Comparison of ENCODE assay signal across 8 mouse cellular contexts in genomic region chr7:16463214-16463613, GRCm38 (mm10). TPM values are rescaled to one million over a fixed set of nuclear protein-coding genes. Genes with fewer than 3 reads are reported as not detected.
DNase-seq lines count a peak whose midpoint lies in the region; ATAC-seq and TF ChIP-seq lines count a peak whose summit lies in the region.

No protein-coding gene starts in this region.

- no peak overlapping the region for H3K27ac ChIP-seq in liver, embryonic 12.5 days
- H3K27ac ChIP-seq in liver, embryonic 14.5 days, result no peak overlapping the region
- no peak overlapping the region for H3K27ac ChIP-seq in neural tube, embryonic 14.5 days (ENCODE audit: low read depth, low read length)
- H3K27ac ChIP-seq in stomach, postnatal 0 days (replicated peaks), result no peak overlapping the region

- peak; percentile 80 for DNase-seq in liver
- DNase-seq in gastrocnemius, postnatal 25 days, result peak; percentile 42
- peak; percentile 81 for DNase-seq in kidney, adult 9 months
- DNase-seq in liver, embryonic 14.5 days (ENCODE audit: low read depth in 3 of 3, low spot score in 3 of 3), result peak; percentile 40 to 49 (median 45)
- DNase-seq in stomach, postnatal 0 days (ENCODE audit: low spot score), result peak; percentile 81

- peaks cover 52% of the 10 kb centered on the region for H3K27me3 ChIP-seq in liver, embryonic 12.5 days (replicated peaks)
- no peaks in the 10 kb centered on the region for H3K27me3 ChIP-seq in liver, embryonic 14.5 days (ENCODE audit: control insufficient read depth, insufficient read depth, low read length)
- H3K27me3 ChIP-seq in neural tube, embryonic 14.5 days (ENCODE audit: control insufficient read depth, insufficient read depth, low read length), result no peaks in the 10 kb centered on the region
- H3K27me3 ChIP-seq in stomach, postnatal 0 days (ENCODE audit: control insufficient read depth, insufficient read depth, low read length), result no peaks in the 10 kb centered on the region

- ATAC-seq in liver, embryonic 12.5 days, result no peak
- ATAC-seq in common myeloid progenitor, adult 5-6 weeks (replicated peaks; ENCODE audit: low read depth, poor library complexity, severe bottlenecking), result peak; percentile 86
- ATAC-seq in liver, embryonic 14.5 days (ENCODE audit: insufficient read depth), result no peak
- peak; percentile 44; the same call in 1 of the 2 replicates for ATAC-seq in neural tube, embryonic 14.5 days (ENCODE audit: low read depth)
- no peak for ATAC-seq in stomach, postnatal 0 days (ENCODE audit: low FRiP score, low TSS enrichment)

- H3K4me1 ChIP-seq in liver, embryonic 12.5 days, result no peaks in the 10 kb centered on the region
- no peaks in the 10 kb centered on the region for H3K4me1 ChIP-seq in liver, embryonic 14.5 days (replicated peaks; ENCODE audit: control insufficient read depth in 2 of 2, insufficient read depth in 2 of 2, low read length in 1 of 2)
- H3K4me1 ChIP-seq in neural tube, embryonic 14.5 days (ENCODE audit: control insufficient read depth, insufficient read depth, low read length), result no peaks in the 10 kb centered on the region
- H3K4me1 ChIP-seq in stomach, postnatal 0 days (replicated peaks; ENCODE audit: control insufficient read depth, insufficient read depth), result no peaks in the 10 kb centered on the region

- TF ChIP-seq EP300 in liver, embryonic 14.5 days (IDR thresholded peaks at IDR 0.05; ENCODE audit: low read depth), result no peak
- TF ChIP-seq EP300 in stomach, postnatal 0 days (optimal IDR thresholded peaks at IDR 0.05), result no peak

- TF ChIP-seq CTCF in liver, embryonic 14.5 days (IDR thresholded peaks at IDR 0.05; ENCODE audit: low read depth), result peak; percentile 99
- peak; percentile 96 for TF ChIP-seq CTCF in stomach, postnatal 0 days (IDR thresholded peaks at IDR 0.05; ENCODE audit: low read depth)

- peaks cover 4% of the 10 kb centered on the region; the same call in 1 of the 2 replicates for H3K9me3 ChIP-seq in liver, embryonic 12.5 days (replicated peaks)
- H3K9me3 ChIP-seq in liver, embryonic 14.5 days (ENCODE audit: control insufficient read depth, low read length), result no peaks in the 10 kb centered on the region
- H3K9me3 ChIP-seq in neural tube, embryonic 14.5 days (ENCODE audit: control insufficient read depth, low read length), result no peaks in the 10 kb centered on the region
- H3K9me3 ChIP-seq in stomach, postnatal 0 days (ENCODE audit: control insufficient read depth, low read length), result no peaks in the 10 kb centered on the region

- H3K9ac ChIP-seq in liver, embryonic 12.5 days, result no peak overlapping the region
- H3K9ac ChIP-seq in liver, embryonic 14.5 days (replicated peaks), result no peak overlapping the region
- H3K9ac ChIP-seq in neural tube, embryonic 14.5 days (replicated peaks; ENCODE audit: low read depth, low read length), result no peak overlapping the region
- no peak overlapping the region for H3K9ac ChIP-seq in stomach, postnatal 0 days (ENCODE audit: low read length)

- 2% methylated on average over 14 of the region's 14 CpGs for WGBS in liver, embryonic 12.5 days (ENCODE audit: insufficient replicate concordance)
- WGBS in liver, embryonic 14.5 days (ENCODE audit: insufficient replicate concordance), result under 1% methylated on average over 14 of the region's 14 CpGs
- 5% methylated on average over 14 of the region's 14 CpGs for WGBS in neural tube, embryonic 14.5 days
- WGBS in stomach, postnatal 0 days, result 1% methylated on average over 14 of the region's 14 CpGs

- no peak overlapping the region for H3K4me3 ChIP-seq in liver, embryonic 12.5 days
- H3K4me3 ChIP-seq in liver, embryonic 14.5 days (ENCODE audit: insufficient read depth in 1 of 2, low read depth in 2 of 2, low read length in 2 of 2), result no peak overlapping the region
- no peak overlapping the region for H3K4me3 ChIP-seq in neural tube, embryonic 14.5 days (ENCODE audit: low read depth, low read length)
- H3K4me3 ChIP-seq in stomach, postnatal 0 days (ENCODE audit: low read depth, low read length), result no peak overlapping the region

- no peak overlapping the region for H3K4me2 ChIP-seq in liver, embryonic 12.5 days
- no peak overlapping the region for H3K4me2 ChIP-seq in liver, embryonic 14.5 days (ENCODE audit: low read depth)
- H3K4me2 ChIP-seq in neural tube, embryonic 14.5 days (ENCODE audit: low read depth, low read length), result no peak overlapping the region
- no peak overlapping the region for H3K4me2 ChIP-seq in stomach, postnatal 0 days (replicated peaks; ENCODE audit: low read depth)

- 0 out of 2 replicates have a peak, but pooled peaks cover 4% of the 10 kb centered on the region for H3K36me3 ChIP-seq in liver, embryonic 12.5 days
- no peaks in the 10 kb centered on the region for H3K36me3 ChIP-seq in liver, embryonic 14.5 days (replicated peaks; ENCODE audit: control insufficient read depth, insufficient read depth, low read depth)
- no peaks in the 10 kb centered on the region for H3K36me3 ChIP-seq in neural tube, embryonic 14.5 days (ENCODE audit: control insufficient read depth, insufficient read depth, low read length)
- H3K36me3 ChIP-seq in stomach, postnatal 0 days (ENCODE audit: control insufficient read depth, insufficient read depth, low read length), result no peaks in the 10 kb centered on the region

RNA-seq across cellular contexts. Expression of gene Tmem160, which starts 10.6 kb away (rescaled TPM):
- polyA plus RNA-seq in liver, embryonic 12.5 days (2016; fragmentation: Nextera tagmentation; extraction: Ambion mirVana), result 43.9 and 48.0 TPM in 2 replicates
- 14.8 and 22.5 TPM in 2 replicates for total RNA-seq in common myeloid progenitor, adult 5-6 weeks (2017)
- total RNA-seq in gastrocnemius, postnatal 25 days (2021), result 10 to 100 TPM; 37.4 to 39.4 TPM
- 21.5 and 23.6 TPM in 2 replicates for polyA plus RNA-seq in liver, embryonic 14.5 days (2012; rRNA removed)
- 34.5 and 36.9 TPM in 2 replicates for polyA plus RNA-seq in liver, embryonic 14.5 days (2014; fragmentation: Nextera tagmentation; extraction: Ambion mirVana)
- polyA plus RNA-seq in neural tube, embryonic 14.5 days (2014; fragmentation: Nextera tagmentation; extraction: Ambion mirVana), result 62.7 and 70.4 TPM in 2 replicates
- 71.5 and 75.0 TPM in 2 replicates for polyA plus RNA-seq in stomach, postnatal 0 days (2015; fragmentation: Nextera tagmentation; extraction: Ambion mirVana)

RNA-seq across cellular contexts. Expression of gene Npas1, which starts 14.3 kb away (rescaled TPM):
- 0.33 and 0.36 TPM in 2 replicates for polyA plus RNA-seq in liver, embryonic 12.5 days (2016; fragmentation: Nextera tagmentation; extraction: Ambion mirVana)
- not detected in 2 replicates for total RNA-seq in common myeloid progenitor, adult 5-6 weeks (2017)
- total RNA-seq in gastrocnemius, postnatal 25 days (2021), result not detected
- not detected in 2 replicates for polyA plus RNA-seq in liver, embryonic 14.5 days (2012; rRNA removed)
- polyA plus RNA-seq in liver, embryonic 14.5 days (2014; fragmentation: Nextera tagmentation; extraction: Ambion mirVana), result not detected in 2 replicates
- polyA plus RNA-seq in neural tube, embryonic 14.5 days (2014; fragmentation: Nextera tagmentation; extraction: Ambion mirVana), result 1.8 and 2.0 TPM in 2 replicates
- polyA plus RNA-seq in stomach, postnatal 0 days (2015; fragmentation: Nextera tagmentation; extraction: Ambion mirVana), result 0.10 and 0.18 TPM in 2 replicates

Comparison
In these comparisons a context has a peak if more than half of its experiments do, and no peak if none do; other contexts are left out.
1. ATAC-seq: peak in common myeloid progenitor, adult 5-6 weeks (single experiment) and neural tube, embryonic 14.5 days (single experiment); none in liver, embryonic 12.5 days (single experiment), liver, embryonic 14.5 days (single experiment) and stomach, postnatal 0 days (single experiment).
2. Peak in every context shown above with its lines, with median percentiles within 50 percentile points of each other: DNase-seq.